Mouse (Mus musculus) mesoderm, embryonic 11.5 days (tissue): Measurements from ENCODE around the gene Retnlb.
"Not testable (repeated sequence)": the region's sequence is repeated elsewhere in the genome, so short reads cannot be mapped to it uniquely, and the experiment has no call there.

Experiments used
- DNase-seq: peaks from one replicate; pipeline ENCODE4 v3.0.0-alpha.2; 2012; ENCODE audit warnings: low read depth, low spot score

Retnlb gene

GRCm38 (mm10) chr16:48816695-48817094, at the start of gene Retnlb:
Gene Retnlb (plus strand): TSS chr16:48816856.
- DNase-seq: no peak

GRCm38 (mm10) chr16:48769183-48769582, 47.5 kb upstream of the Retnlb start:
- no peak for DNase-seq

GRCm38 (mm10) chr16:48771971-48772445, 44.6 kb upstream of the Retnlb start, which contains the start of gene Trat1:
Gene Trat1 (minus strand): TSS chr16:48772021.
- no peak for DNase-seq

- no peak for DNase-seq
Observed at GRCm38 (mm10) chr16:48777254-48777653, 39.4 kb upstream of the Retnlb start.

GRCm38 (mm10) chr16:48786258-48786657, 30.4 kb upstream of the Retnlb start:
- no peak for DNase-seq

DNA sequence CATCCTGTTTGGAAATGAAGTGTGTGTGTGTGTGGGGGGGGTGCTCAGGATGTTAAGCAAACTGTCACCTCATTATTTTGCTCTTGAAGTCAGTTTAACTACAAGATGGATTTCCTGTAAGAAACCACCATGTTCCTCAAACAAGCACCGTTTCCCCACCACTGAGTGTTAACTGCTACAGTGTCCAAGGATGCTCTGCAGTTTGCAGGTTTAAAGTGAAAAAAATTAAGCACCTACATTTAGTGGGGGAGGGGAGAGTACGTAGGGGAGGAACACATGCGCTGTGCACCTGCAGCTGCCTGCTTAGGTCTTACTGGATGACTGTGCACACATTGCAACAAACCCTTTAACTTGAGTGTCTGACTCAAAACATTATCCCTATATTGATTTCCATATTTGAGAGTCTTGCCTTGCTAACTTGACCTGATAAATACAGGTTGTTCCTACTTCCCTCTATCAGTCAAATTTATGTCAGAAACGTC, 27.9 kb upstream of the Retnlb start:
- DNase-seq: no peak

DNA sequence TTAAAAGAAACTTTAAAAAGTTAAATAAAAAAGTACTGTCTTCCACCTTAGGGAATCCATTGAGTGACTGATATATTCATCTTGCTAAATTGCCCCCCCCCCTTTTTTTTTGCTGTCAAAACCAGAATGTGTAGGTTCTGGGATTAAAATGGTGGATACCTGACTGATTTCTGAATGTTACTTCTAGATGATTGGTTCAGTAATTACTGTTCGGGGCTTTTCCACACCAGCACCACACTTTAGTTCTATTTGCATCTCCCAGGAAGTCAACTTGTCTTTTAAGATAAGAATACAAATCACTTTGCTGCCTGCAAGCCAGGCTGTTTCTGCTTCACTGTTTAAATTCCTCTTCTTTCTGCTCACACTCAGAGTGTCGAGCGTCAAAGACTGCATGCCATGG, 18.4 kb upstream of the Retnlb start:
- DNase-seq: no peak

DNA sequence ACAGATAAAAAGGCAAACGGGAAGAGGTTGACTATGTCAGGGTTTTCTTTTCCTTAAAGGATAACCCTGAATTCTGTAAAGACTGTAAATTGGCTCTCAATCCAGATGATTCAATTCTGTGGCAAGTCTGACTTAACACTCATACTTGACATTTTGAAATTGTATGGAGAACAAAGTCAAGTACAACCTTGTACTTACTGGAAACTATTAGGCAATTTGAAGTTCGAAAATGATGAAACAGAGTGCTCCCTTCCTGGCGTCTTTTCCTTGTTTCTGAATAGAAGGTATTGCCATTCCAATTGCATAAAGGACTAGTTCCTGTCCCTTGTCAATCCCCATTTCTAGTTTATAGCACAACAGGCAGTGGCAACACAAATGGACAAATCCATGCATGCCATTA, 17.2 kb upstream of the Retnlb start:
- no peak for DNase-seq

- DNase-seq: no peak
Observed at GRCm38 (mm10) chr16:48800906-48801305, 15.8 kb upstream of the Retnlb start.

- DNase-seq: no peak
Observed at GRCm38 (mm10) chr16:48805412-48805811, 11.2 kb upstream of the Retnlb start.

GRCm38 (mm10) chr16:48806521-48806920, 10.1 kb upstream of the Retnlb start:
- DNase-seq: no peak

GRCm38 (mm10) chr16:48809374-48809773, 7.3 kb upstream of the Retnlb start:
- DNase-seq: no peak

DNA sequence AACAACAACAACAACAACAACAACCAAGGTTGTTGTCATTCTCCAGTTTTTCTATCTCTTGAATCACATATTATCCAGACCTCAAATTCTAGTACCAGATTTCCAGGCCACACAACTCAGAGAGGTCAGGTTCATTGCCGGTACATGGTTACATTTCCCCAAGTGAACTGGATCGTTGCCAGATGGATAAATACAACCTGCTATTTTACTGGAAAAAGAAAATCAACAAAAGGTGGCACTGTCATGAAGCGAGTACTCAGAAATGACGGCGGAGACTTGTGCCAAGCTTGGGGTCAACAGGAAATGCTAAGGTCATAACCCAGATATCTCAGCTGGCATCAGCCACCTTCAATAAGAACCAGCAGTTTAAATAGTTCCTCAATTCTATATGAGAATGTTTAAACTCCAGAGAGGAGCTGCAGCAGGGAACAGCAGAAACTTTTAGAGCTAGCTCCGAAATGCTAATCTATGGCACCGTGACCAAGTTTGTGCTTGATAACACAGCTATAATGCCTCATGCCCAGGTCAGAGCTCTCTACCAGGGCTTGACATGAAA, 4.7 kb upstream of the Retnlb start:
- no peak for DNase-seq

- no peak for DNase-seq
Observed at GRCm38 (mm10) chr16:48818524-48818923, 1.9 kb downstream of the Retnlb start.

DNA sequence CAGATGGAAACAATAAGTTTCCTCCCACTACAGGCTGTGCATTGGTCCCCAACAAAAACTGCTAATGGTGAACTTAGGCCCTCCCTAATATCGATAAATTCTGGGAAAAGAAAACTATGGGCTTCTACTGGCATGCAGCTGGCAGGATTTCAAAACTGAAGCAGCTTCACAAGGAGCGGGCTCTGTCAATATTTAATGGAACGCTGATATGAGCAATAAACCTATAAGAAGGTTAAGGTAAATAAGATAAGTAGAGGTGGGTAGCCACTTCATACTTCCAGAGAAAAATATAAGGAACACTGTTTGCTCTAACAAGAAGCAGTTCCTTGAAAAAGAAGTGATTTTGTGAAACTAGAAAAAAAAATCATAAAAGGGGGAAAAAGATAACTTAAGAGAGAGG, 9.8 kb downstream of the Retnlb start:
- no peak for DNase-seq

- no peak for DNase-seq
Observed at GRCm38 (mm10) chr16:48827625-48828024, 11.0 kb downstream of the Retnlb start.

- no peak for DNase-seq
Observed at GRCm38 (mm10) chr16:48829060-48829459, 12.4 kb downstream of the Retnlb start.

DNA sequence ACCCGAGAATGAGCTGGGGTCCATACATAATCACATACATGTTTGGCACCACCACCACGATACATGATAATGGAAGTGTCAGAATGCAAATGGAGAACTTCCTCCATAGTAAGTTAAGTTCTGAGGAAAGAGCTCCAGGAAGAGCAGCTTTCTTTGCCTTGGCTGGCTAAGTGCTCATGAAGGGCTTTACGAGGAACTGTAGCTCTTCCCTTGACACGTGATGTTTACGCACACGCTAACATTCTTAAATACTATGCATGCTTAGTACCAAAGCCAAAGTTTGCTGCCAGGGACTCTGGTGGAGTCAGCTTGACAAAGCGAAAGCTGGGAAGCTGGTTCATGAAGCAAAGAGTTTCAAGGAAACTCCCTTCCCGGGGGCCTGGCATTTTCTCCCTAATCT, 15.4 kb downstream of the Retnlb start:
- DNase-seq: no peak

DNA sequence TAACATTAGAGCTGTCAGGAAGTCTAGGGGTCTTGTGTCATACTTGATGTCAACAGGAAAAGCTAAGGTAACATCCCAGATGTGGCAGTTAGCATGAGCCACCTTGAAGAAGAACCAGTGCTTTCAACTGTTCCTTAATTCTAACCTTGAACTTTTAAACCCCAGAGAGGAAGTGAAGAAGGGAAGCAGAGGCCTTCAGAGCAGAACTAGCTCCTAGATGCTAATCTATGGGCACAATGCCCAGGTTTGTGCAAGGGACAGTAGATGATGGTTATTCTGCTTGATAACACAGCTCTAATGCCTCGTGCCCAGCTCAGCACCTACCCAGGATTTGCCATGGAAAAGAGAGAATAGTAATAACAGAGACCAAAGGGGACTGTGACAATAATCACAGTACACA, 17.0 kb downstream of the Retnlb start:
- not testable (repeated sequence) for DNase-seq

DNA sequence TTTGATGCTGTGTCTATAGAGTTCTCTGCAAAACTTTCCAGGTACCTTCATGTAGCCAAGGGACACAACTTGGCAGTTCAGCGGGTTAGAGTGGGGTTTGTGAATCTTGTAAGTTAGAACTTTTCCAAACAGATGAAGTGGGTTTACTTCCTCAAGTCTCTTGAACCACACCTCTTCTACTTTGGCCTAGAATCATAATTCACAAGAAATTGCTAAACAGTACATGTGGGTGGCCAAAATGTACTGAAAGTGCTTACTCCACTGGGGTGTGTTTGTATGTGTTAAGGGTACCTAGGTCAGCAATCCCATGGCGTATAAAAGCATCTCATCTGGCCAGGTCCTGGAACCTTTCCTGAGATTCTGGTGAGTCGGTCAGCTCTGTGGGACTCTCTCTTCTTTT, 25.6 kb downstream of the Retnlb start, which contains the start of gene Retnla:
Retnla (plus strand) TSS at position 286 of the 400 bp plus-strand sequence.
- no peak for DNase-seq

- DNase-seq: no peak
Observed at GRCm38 (mm10) chr16:48843671-48844386, 27.2 kb downstream of the Retnlb start.

DNA sequence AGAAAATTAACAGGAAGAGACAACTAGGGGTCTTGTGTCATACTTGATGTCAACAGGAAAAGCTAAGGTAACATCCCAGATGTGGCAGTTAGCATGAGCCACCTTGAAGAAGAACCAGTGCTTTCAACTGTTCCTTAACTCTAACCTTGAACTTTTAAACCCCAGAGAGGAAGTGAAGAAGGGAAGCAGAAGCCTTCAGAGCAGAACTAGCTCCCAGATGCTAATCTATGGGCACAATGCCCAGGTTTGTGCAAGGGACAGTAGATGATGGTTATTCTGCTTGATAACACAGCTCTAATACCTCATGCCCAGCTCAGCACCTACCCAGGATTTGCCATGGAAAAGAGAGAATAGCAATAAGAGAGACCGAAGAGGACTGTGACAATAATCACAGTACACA, 48.3 kb downstream of the Retnlb start:
- not testable (repeated sequence) for DNase-seq

GRCm38 (mm10) chr16:48867690-48868089, 51.0 kb downstream of the Retnlb start:
- no peak for DNase-seq
